Mouse (Mus musculus) sigmoid colon, adult 10 weeks (tissue): ENCODE measurements around the gene Urb1. TPM values are rescaled to one million over a fixed set of nuclear protein-coding genes. Genes with fewer than 3 reads are reported as not detected.

Experiments
- polyA plus RNA-seq: library from polyadenylated mRNA; stranded (reverse); fragments of 350-450 nt; fragmentation: Illumina TruSeq; extraction: RNeasy Lipid Tissue Mini Kit (QIAGEN cat#74804); gene quantifications from one replicate; pipeline ENCODE4 v1.2.3, GENCODE M21; 2014; ENCODE audit warnings: low read depth, low replicate concordance

Gene Urb1
- 2.8 TPM for polyA plus RNA-seq

DNA sequence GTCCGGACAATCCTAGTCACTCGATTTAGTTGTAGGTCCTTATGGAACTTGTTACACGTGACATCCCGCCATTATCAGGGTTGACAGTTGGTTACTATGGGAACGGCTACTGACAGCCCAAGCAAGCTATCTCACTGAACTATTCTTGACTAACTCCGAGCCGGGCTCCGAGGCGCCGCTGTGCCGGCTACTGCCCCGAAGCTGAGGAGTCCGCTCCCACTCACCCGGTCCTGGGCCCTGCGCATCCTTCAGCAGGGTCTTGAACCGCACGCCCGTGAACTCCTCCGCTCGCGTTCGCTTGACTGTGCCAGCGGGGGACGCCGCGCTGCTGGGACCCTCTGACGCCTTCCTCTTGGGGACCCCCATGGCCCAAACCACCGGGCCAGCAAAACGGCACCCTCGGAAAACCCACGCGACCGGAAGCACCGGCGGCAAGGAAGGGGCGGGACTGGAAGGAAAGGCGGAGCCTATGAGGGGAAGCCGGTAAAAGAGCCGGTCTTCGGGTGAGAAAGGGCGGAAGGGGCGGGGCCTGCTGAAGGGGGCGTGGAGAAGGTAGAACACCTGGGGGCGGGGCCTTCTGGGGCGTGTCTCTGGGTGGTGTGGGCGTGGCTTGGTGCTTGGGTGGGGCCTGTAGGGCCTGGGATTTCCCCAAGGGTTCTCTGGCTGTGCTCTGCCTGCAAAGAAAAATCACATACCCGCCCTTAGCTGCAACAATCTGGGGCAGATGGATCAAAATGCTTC is at the start of gene Urb1:
Gene Urb1, minus strand, starts transcription at position 439 of the 741 bp plus-strand sequence.

DNA sequence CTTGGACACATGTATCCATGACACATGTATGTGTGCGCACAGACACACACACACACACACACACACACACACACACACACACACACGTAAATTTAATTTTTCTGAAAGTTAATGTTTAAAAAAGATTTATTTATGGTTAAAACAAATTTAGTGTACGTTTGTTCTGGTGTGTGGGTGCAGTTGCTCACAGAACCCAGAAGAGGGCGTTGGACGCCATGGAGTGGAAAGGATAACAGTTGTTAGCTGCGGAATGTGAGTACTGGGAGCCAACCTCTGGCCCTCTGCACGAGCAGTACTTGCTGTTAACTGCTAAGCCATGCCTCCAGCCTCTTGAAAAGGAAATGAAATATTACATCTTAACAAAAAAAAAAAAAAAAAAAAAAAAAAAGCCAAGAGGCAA is 16.2 kb upstream of the Urb1 start, which contains the start of gene Eva1c:
Gene Eva1c, plus strand, starts transcription at position 263 of the 400 bp plus-strand sequence.

DNA sequence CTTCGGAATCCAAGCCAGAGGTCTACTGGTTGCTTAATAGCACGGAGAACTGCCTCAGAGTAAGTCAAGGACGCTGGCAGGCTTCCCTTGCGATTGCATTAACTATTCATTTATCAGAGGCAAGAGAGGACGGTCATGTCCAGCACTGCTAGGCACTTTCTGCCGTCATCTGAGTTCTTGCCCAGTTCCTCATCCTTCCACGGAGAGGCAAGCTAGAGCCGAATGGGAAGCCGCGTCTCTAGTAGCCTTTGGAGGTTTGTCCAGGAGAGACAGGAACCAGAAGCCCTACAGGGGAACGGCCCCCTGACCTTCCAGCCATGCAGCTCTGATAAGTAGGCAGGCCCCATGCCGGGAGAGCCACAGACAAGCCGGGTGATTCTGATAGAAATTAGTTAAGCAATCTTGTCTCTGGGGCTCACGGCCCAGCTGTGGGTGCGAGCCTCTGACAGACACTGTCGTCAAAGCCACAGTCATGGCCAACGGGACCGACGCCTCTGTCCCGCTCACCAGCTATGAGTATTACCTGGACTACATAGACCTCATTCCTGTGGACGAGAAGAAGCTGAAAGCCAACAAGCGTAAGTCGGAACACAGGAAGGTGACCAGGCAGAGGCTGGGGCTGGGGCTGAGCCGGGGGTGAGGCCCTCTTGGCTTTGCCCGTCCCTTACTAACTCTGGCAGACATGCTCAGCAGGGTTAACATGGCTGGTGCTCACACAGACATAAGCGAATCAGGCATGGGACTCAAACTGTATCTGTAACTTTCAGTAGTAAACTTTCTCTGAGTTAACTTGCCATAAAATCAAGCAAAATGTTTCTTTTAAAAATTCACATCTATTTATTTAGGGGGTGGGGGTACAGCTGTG is 71.9 kb downstream of the Urb1 start, which contains the start of gene Mrap:
Gene Mrap, plus strand, starts transcription at position 116 of the 865 bp plus-strand sequence.

DNA sequence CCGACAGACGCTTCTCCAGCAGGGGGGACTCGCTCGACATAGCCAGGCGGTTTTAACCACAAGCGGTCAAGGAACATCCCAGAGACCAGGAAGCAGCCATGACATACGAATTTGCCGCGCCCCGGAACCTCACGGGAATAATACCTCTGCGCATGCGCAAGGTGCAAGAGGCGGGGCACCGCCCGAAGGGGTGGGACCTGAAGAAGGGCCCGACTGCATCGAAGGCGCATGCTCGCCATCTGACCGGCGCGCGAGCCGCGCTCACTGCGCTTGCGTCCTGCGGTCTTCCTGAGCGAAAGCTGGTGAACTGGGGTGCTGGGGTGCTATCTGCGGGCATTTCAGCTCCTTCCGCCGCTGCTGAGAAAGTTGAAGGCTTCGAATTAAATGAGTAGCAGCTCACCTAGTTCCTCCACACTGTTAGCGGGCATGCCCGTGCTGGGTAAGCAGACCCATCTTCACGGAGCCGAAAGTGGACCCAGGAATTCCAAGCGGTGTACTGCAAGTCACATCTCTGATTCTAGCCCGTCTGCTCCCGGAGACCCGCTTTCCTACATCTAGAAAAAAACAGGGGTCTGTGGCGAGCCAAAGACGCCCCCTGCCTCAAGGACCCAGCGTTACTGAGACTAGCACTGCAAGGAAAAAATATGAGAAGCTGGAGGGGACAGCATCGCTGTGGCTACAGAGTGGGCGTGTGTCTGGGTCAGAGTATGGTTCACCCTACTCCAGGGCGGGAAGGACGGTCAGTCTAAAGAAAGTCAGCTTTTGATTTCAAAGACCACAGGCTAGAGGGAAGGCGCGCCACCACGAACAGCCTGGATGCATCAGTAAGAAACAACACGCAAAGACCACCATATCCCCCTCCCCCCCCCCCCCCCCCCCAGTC is 82.7 kb downstream of the Urb1 start, which contains the start of gene Mis18a:
Gene Mis18a, minus strand, starts transcription at position 172 of the 883 bp plus-strand sequence.

Other genes starting within 250 kb of the Urb1 start
- 24.4 TPM for gene Mis18a, start 83.0 kb downstream of the Urb1 start, polyA plus RNA-seq
- gene Mrap, start 72.2 kb downstream of the Urb1 start, polyA plus RNA-seq: not detected
- not detected for gene Eva1c, start 16.3 kb upstream of the Urb1 start, polyA plus RNA-seq
- 2.6 TPM for gene Cfap298, start 124.7 kb upstream of the Urb1 start, polyA plus RNA-seq
- 60.5 TPM for gene Synj1, start 200.9 kb upstream of the Urb1 start, polyA plus RNA-seq
- gene Paxbp1, start 234.1 kb upstream of the Urb1 start, polyA plus RNA-seq: 170 TPM